Mouse (Mus musculus): ENCODE data around the gene Aldh5a1.

DNA sequence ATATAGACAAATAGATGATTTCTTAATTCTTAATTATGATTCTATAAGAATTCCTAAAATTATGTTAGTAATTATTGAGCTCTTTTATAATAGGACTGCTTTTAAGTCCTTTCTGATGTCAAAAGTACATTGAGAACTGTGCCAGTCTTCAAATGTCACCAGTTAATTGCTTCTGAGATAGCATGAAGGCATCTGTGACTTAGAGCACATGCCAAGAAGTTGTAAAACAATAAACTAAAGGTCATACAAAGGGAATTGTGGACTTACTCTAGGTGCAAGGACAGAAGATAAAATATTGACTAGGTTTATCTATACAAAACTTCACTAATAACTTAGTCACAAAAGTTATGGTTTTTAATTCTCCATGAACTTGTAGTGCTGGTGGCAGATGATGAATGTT is 78.3 kb downstream of the Aldh5a1 start:
- TF ChIP-seq CTCF (IDR thresholded peaks at IDR 0.05; ENCODE audit: extremely low read depth, insufficient read length, insufficient replicate concordance, low read depth, low read length) (no peak), POLR2A (IDR thresholded peaks at IDR 0.05; ENCODE audit: low read depth, low read length) (no peak)
